Mouse (Mus musculus) MEL (cell line): Measurements from ENCODE around the gene Foxo6. TPM values are rescaled to one million over a fixed set of nuclear protein-coding genes. Genes with fewer than 3 reads are reported as not detected.

Experiments used
- DNase-seq: peaks from one replicate; pipeline ENCODE4 v3.0.0; 2011; ENCODE audit warnings: low read depth, low spot score
- H3K27ac ChIP-seq: 2 replicates; pipeline ENCODE4 v1.5.1; 2012; ENCODE audit warnings: low read depth, mild to moderate bottlenecking, control low read depth, low read length, moderate library complexity; ENCODE audit not compliant: control insufficient read depth
- H3K27me3 ChIP-seq, 2 experiments: fragments of 150-350 bp in 1 of 2; sonication (generic) in 1 of 2; 2 replicates each; pipeline ENCODE4 v1.6.1; 2012; ENCODE audit warnings: low read length in 2 of 2, mild to moderate bottlenecking in 2 of 2, improper control_type of control experiment in 1 of 2, moderate library complexity in 1 of 2; ENCODE audit not compliant: insufficient read depth in 2 of 2, control insufficient read depth in 1 of 2
- H3K36me3 ChIP-seq, 2 experiments: 2 replicates each; pipeline ENCODE4 v1.6.1; 2012 to 2014; ENCODE audit warnings: low read length in 2 of 2, improper control_type of control experiment in 1 of 2, inconsistent platforms in 1 of 2, mild to moderate bottlenecking in 1 of 2; ENCODE audit not compliant: insufficient read depth in 2 of 2, control insufficient read depth in 1 of 2
- H3K4me1 ChIP-seq, 2 experiments: fragments of 150-350 bp in 1 of 2; sonication (generic) in 1 of 2; 2 replicates each; pipeline ENCODE4 v1.6.1; 2012; ENCODE audit warnings: low read length in 2 of 2, improper control_type of control experiment in 1 of 2, mild to moderate bottlenecking in 1 of 2; ENCODE audit not compliant: insufficient read depth in 2 of 2, control insufficient read depth in 1 of 2
- H3K4me3 ChIP-seq, 2 experiments: fragments of 150-350 bp in 1 of 2; sonication (generic) in 1 of 2; 2 replicates each; pipeline ENCODE4 v1.5.1; 2012; ENCODE audit warnings: low read depth in 2 of 2, low read length in 2 of 2, mild to moderate bottlenecking in 2 of 2, moderate library complexity in 2 of 2, control low read depth in 1 of 2, improper control_type of control experiment in 1 of 2; ENCODE audit not compliant: control insufficient read depth in 1 of 2, insufficient read depth in 1 of 2
- H3K79me2 ChIP-seq: 2 replicates; pipeline ENCODE4 v1.6.1; 2012; ENCODE audit warnings: mild to moderate bottlenecking, low read length, moderate library complexity; ENCODE audit not compliant: control insufficient read depth, poor library complexity, insufficient read depth
- H3K9ac ChIP-seq: 2 replicates; pipeline ENCODE4 v1.6.1; 2012; ENCODE audit warnings: low read depth, mild to moderate bottlenecking, control low read depth, low read length, moderate library complexity; ENCODE audit not compliant: control insufficient read depth, poor library complexity, severe bottlenecking
- H3K9me3 ChIP-seq: fragments of 150-350 bp; sonication (generic); replicated peaks from 2 replicates; pipeline ENCODE4 v1.6.1; 2012; ENCODE audit warnings: mild to moderate bottlenecking, low read length, improper control_type of control experiment, moderate library complexity; ENCODE audit not compliant: insufficient read depth
- CTCF ChIP-seq, 3 experiments: IDR thresholded peaks in 2 of 3; conservative IDR thresholded peaks in 1 of 3; 2 replicates each; pipeline ENCODE4 v1.5.1; 2011 to 2012; ENCODE audit warnings: low read length in 3 of 3, low read depth in 2 of 3, mild to moderate bottlenecking in 2 of 3, improper control_type of control experiment in 1 of 3, inconsistent platforms in 1 of 3, mixed read lengths in 1 of 3, moderate library complexity in 1 of 3; ENCODE audit not compliant: control insufficient read depth in 1 of 3, insufficient read depth in 1 of 3, poor library complexity in 1 of 3, severe bottlenecking in 1 of 3
- E2F4 ChIP-seq: IDR thresholded peaks from 2 replicates; pipeline ENCODE4 v1.6.1; 2011; ENCODE audit warnings: low read depth, low read length, improper control_type of control experiment, borderline replicate concordance
- ETS1 ChIP-seq: IDR thresholded peaks from 2 replicates; pipeline ENCODE4 v1.6.1; 2012; ENCODE audit warnings: low read depth, mild to moderate bottlenecking, inconsistent platforms, low read length, improper control_type of control experiment, moderate library complexity
- GABPA ChIP-seq: IDR thresholded peaks from 2 replicates; pipeline ENCODE4 v1.6.1; 2012; ENCODE audit warnings: low read depth, mild to moderate bottlenecking, inconsistent platforms, low read length, improper control_type of control experiment, moderate library complexity
- JUND ChIP-seq: IDR thresholded peaks from 2 replicates; pipeline ENCODE4 v1.6.1; 2011; ENCODE audit warnings: low read depth, mild to moderate bottlenecking, improper control_type of control experiment, low read length
- MAZ ChIP-seq: IDR thresholded peaks from 2 replicates; pipeline ENCODE4 v1.6.1; 2012; ENCODE audit warnings: low read depth, mild to moderate bottlenecking, inconsistent platforms, low read length, improper control_type of control experiment
- MYC ChIP-seq: IDR thresholded peaks from 2 replicates; pipeline ENCODE4 v1.6.1; 2011; ENCODE audit warnings: low read depth, mild to moderate bottlenecking, low read length, improper control_type of control experiment, moderate library complexity
- POLR2AphosphoS2 ChIP-seq: IDR thresholded peaks from 2 replicates; pipeline ENCODE4 v1.6.1; 2011; ENCODE audit warnings: low read length, improper control_type of control experiment
- RAD21 ChIP-seq: IDR thresholded peaks from 2 replicates; pipeline ENCODE4 v1.6.1; 2011; ENCODE audit warnings: mild to moderate bottlenecking, low read depth, low read length, improper control_type of control experiment
- RCOR1 ChIP-seq: IDR thresholded peaks from 2 replicates; pipeline ENCODE4 v1.6.1; 2012; ENCODE audit warnings: low read depth, mild to moderate bottlenecking, inconsistent platforms, low read length, improper control_type of control experiment
- SIN3A ChIP-seq: IDR thresholded peaks from 2 replicates; pipeline ENCODE4 v1.6.1; 2012; ENCODE audit warnings: low read length, improper control_type of control experiment, inconsistent platforms
- SMC3 ChIP-seq: IDR thresholded peaks from 2 replicates; pipeline ENCODE4 v1.6.1; 2011; ENCODE audit warnings: low read depth, low read length, improper control_type of control experiment
- TAL1 ChIP-seq: IDR thresholded peaks from 2 replicates; pipeline ENCODE4 v1.6.1; 2012; ENCODE audit warnings: mild to moderate bottlenecking, inconsistent platforms, low read length, moderate library complexity, mixed read lengths
- TCF12 ChIP-seq: IDR thresholded peaks from 2 replicates; pipeline ENCODE4 v1.6.1; 2014; ENCODE audit warnings: low read depth, mild to moderate bottlenecking, inconsistent platforms, low read length, improper control_type of control experiment, moderate library complexity
- UBTF ChIP-seq: IDR thresholded peaks from 2 replicates; pipeline ENCODE4 v1.6.1; 2012; ENCODE audit warnings: low read depth, mild to moderate bottlenecking, inconsistent platforms, low read length, improper control_type of control experiment, moderate library complexity, borderline replicate concordance; ENCODE audit not compliant: insufficient read depth
- ZC3H11A ChIP-seq: IDR thresholded peaks from 2 replicates; pipeline ENCODE4 v1.6.1; 2012; ENCODE audit warnings: low read depth, mild to moderate bottlenecking, inconsistent platforms, low read length, improper control_type of control experiment
- ZNF384 ChIP-seq: IDR thresholded peaks from 2 replicates; pipeline ENCODE4 v1.6.1; 2012; ENCODE audit warnings: low read depth, mild to moderate bottlenecking, inconsistent platforms, low read length, improper control_type of control experiment
- polyA plus RNA-seq, 2 experiments: library from polyadenylated mRNA; stranded (reverse) in 1 of 2; unstranded in 1 of 2; fragments of >175 nt in 1 of 2; fragments of >200 nt in 1 of 2; gene quantifications; 2 replicates each; pipeline versions ENCODE4 v1.2.1 to v1.2.4; 2012; ENCODE audit warnings: low replicate concordance in 2 of 2, low read depth in 1 of 2; ENCODE audit not compliant: insufficient read length in 2 of 2, insufficient read depth in 1 of 2, missing spikeins in 1 of 2
- total RNA-seq: library from RNA; depleted of rRNA; stranded (reverse); fragments of 300-350 nt; gene quantifications from 2 replicates; pipeline ENCODE4 v1.2.3, GENCODE M21; 2012

Foxo6 gene
- total and polyA plus RNA-seq, 3 experiments: 0.31 to 3.4 TPM; not detected in 1

GRCm38 (mm10) chr4:120225135-120225780 lies 61.9 kb downstream of the Foxo6 start:
- TF ChIP-seq ZC3H11A: peak; percentile 74
- TF ChIP-seq MAZ: peak; percentile 48; the same call in 1 of the 2 replicates
- TF ChIP-seq RAD21: peak; percentile 85
- no peak for TF ChIP-seq GABPA
- TF ChIP-seq ZNF384: no peak
- TF ChIP-seq ETS1: no peak
- no peak for TF ChIP-seq POLR2AphosphoS2
- no peak for TF ChIP-seq E2F4
- TF ChIP-seq CTCF (IDR thresholded peaks at IDR 0.05 in 2 of 3, conservative IDR thresholded peaks at IDR 0.05 in 1 of 3; ENCODE audit: control insufficient read depth in 1 of 3, insufficient read depth in 1 of 3, low read depth in 2 of 3, low read length in 3 of 3, poor library complexity in 1 of 3, severe bottlenecking in 1 of 3): peak; percentile 87 to 93 (median 93)
- TF ChIP-seq RCOR1: no peak
- no peak for TF ChIP-seq SIN3A
- no peak for TF ChIP-seq TAL1
- TF ChIP-seq MYC: 0 out of 2 replicates have a peak, but pooled peaks have one; percentile 46
- TF ChIP-seq SMC3: peak; percentile 86
- TF ChIP-seq UBTF: no peak
- no peak overlapping the region for H3K9ac ChIP-seq
- no peaks in the 10 kb centered on the region for H3K36me3 ChIP-seq
- H3K9me3 ChIP-seq: no peaks in the 10 kb centered on the region
- peaks cover 0 to 9% of the 10 kb centered on the region in 2 experiments; a peak in 1 of 4 replicates for H3K4me1 ChIP-seq
- no peak overlapping the region for H3K4me3 ChIP-seq
- DNase-seq: peak; percentile 67
- H3K27ac ChIP-seq: no peak overlapping the region
- no peaks in the 10 kb centered on the region for H3K79me2 ChIP-seq
- no peaks in the 10 kb centered on the region for H3K27me3 ChIP-seq

- no peak for TF ChIP-seq E2F4
- TF ChIP-seq SIN3A: 0 out of 2 replicates have a peak, but pooled peaks have one; percentile 22
- peak; percentile 29; the same call in 1 of the 2 replicates for TF ChIP-seq TCF12
- peak; percentile 37; the same call in 1 of the 2 replicates for TF ChIP-seq TAL1
- peak; percentile 83 for TF ChIP-seq ETS1
- no peak for TF ChIP-seq JUND
- Histone ChIP-seq H3K9ac (no peak overlapping the region), H3K27ac (no peak overlapping the region), H3K4me3 (no peak overlapping the region), H3K36me3 (no peaks in the 10 kb centered on the region), H3K4me1 (peaks cover 0 to 9% of the 10 kb centered on the region in 2 experiments; a peak in 1 of 4 replicates), H3K27me3 (no peaks in the 10 kb centered on the region), H3K9me3 (no peaks in the 10 kb centered on the region), H3K79me2 (no peaks in the 10 kb centered on the region)
- DNase-seq: peak; percentile 30
Observed at GRCm38 (mm10) chr4:120223805-120224204, 63.3 kb downstream of the Foxo6 start.
